In the genomic region with DNA sequence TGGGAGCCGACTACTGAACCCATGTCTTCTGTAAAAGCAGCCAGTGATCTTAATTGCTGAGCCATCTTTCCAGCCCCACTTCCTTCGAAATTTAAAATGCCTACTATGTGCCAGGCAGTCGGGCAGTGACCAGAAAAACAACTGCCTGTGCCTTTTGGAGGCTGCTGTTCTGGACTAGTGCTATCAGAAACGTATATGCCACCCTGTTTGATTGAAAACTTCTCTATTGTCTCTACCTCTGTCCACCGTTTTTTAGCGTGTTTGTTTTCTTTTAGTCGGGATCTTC, we compare ENCODE assay signal across 8 mouse cellular contexts. TPM values are rescaled to one million over a fixed set of nuclear protein-coding genes. Genes with fewer than 3 reads are reported as not detected.
A peak's percentile ranks its signal among the peaks of the same experiment; 100 is the strongest.
DNase-seq lines count a peak whose midpoint lies in the region; ATAC-seq and TF ChIP-seq lines count a peak whose summit lies in the region.

No protein-coding gene starts in this region.

- TF ChIP-seq POLR2A in cortical plate, adult 2 months (IDR thresholded peaks at IDR 0.05; ENCODE audit: extremely low read depth, insufficient read depth, low read length) = no peak

- DNase-seq in kidney, postnatal 4 days = no peak
- no peak for DNase-seq in hindbrain, embryonic 14.5 days (ENCODE audit: low spot score)
- no peak for DNase-seq in midbrain, embryonic 14.5 days
- DNase-seq in spleen, adult 18-20 months = no peak
- DNase-seq in kidney, adult 9 months = no peak
- DNase-seq in left cerebral cortex, postnatal 36 days (ENCODE audit: low spot score in 2 of 2) = no peak

- H3K4me1 ChIP-seq in kidney, embryonic 16.5 days (ENCODE audit: insufficient read depth, low read length) = peaks cover 23% of the 10 kb centered on the region
- peaks cover 5% of the 10 kb centered on the region; the same call in 1 of the 2 replicates for H3K4me1 ChIP-seq in cortical plate, adult 2 months (ENCODE audit: control insufficient read depth, insufficient read depth, low read length)
- peaks cover 32% of the 10 kb centered on the region for H3K4me1 ChIP-seq in hindbrain, embryonic 14.5 days (replicated peaks; ENCODE audit: control insufficient read depth, insufficient read depth, low read length)
- H3K4me1 ChIP-seq in midbrain, embryonic 14.5 days (ENCODE audit: control insufficient read depth, insufficient read depth, low read length) = peaks cover 27% of the 10 kb centered on the region

- no peak for TF ChIP-seq CTCF in cortical plate, adult 2 months (IDR thresholded peaks at IDR 0.05; ENCODE audit: extremely low read depth, insufficient read depth, low read length)

- intact Hi-C loops in left cerebral cortex, postnatal 36 days (cut with DNase I) = loop anchor here (5.0 kb wide), 1 partner anchor 88 kb away; a partner anchor contains a TSS

- 27% methylated on average over 7 of the region's 7 CpGs for WGBS in kidney, embryonic 16.5 days
- WGBS in hindbrain, embryonic 14.5 days = 49% methylated on average over 7 of the region's 7 CpGs
- WGBS in midbrain, embryonic 14.5 days = 49% methylated on average over 7 of the region's 7 CpGs

- H3K9me3 ChIP-seq in kidney, embryonic 16.5 days (ENCODE audit: low read length) = no peaks in the 10 kb centered on the region
- no peaks in the 10 kb centered on the region for H3K9me3 ChIP-seq in hindbrain, embryonic 14.5 days (ENCODE audit: control insufficient read depth, low read length)
- H3K9me3 ChIP-seq in midbrain, embryonic 14.5 days (ENCODE audit: control insufficient read depth, low read length) = no peaks in the 10 kb centered on the region

- H3K36me3 ChIP-seq in kidney, embryonic 16.5 days (ENCODE audit: insufficient read depth, low read length) = peaks cover 29% of the 10 kb centered on the region
- H3K36me3 ChIP-seq in hindbrain, embryonic 14.5 days (replicated peaks; ENCODE audit: control insufficient read depth, insufficient read depth) = peaks cover 47% of the 10 kb centered on the region
- H3K36me3 ChIP-seq in midbrain, embryonic 14.5 days (ENCODE audit: control insufficient read depth, insufficient read depth, low read length) = peaks cover 41% of the 10 kb centered on the region

- H3K4me3 ChIP-seq in kidney, embryonic 16.5 days (ENCODE audit: low read length) = peak overlapping the region; percentile 94
- H3K4me3 ChIP-seq in cortical plate, adult 2 months (ENCODE audit: insufficient read depth, low read length) = peak overlapping the region; percentile 98
- H3K4me3 ChIP-seq in hindbrain, embryonic 14.5 days (replicated peaks; ENCODE audit: low read length) = peak overlapping the region; percentile 91
- H3K4me3 ChIP-seq in midbrain, embryonic 14.5 days (replicated peaks; ENCODE audit: low read depth, low read length) = peak overlapping the region; percentile 99

- no peak for ATAC-seq in kidney, embryonic 16.5 days (ENCODE audit: low FRiP score, low TSS enrichment)
- no peak for ATAC-seq in hindbrain, embryonic 14.5 days (ENCODE audit: low FRiP score)
- ATAC-seq in midbrain, embryonic 14.5 days (ENCODE audit: low FRiP score, low TSS enrichment) = no peak

- peak overlapping the region; percentile 99 for H3K9ac ChIP-seq in kidney, embryonic 16.5 days (replicated peaks; ENCODE audit: low read length)
- H3K9ac ChIP-seq in hindbrain, embryonic 14.5 days = peak overlapping the region; percentile 95
- H3K9ac ChIP-seq in midbrain, embryonic 14.5 days (replicated peaks; ENCODE audit: low read length) = peak overlapping the region; percentile 99

- peak overlapping the region; percentile 76 for H3K4me2 ChIP-seq in kidney, embryonic 16.5 days (replicated peaks; ENCODE audit: low read depth, low read length)
- H3K4me2 ChIP-seq in hindbrain, embryonic 14.5 days (replicated peaks) = peak overlapping the region; percentile 70
- H3K4me2 ChIP-seq in midbrain, embryonic 14.5 days (ENCODE audit: low read length) = peak overlapping the region; percentile 75

- H3K27ac ChIP-seq in kidney, embryonic 16.5 days (ENCODE audit: low read length) = peak overlapping the region; percentile 79; the same call in 1 of the 2 replicates
- no peak overlapping the region for H3K27ac ChIP-seq in cortical plate, adult 2 months (ENCODE audit: insufficient read depth, low read length)
- H3K27ac ChIP-seq in hindbrain, embryonic 14.5 days = peak overlapping the region; percentile 79; the same call in 1 of the 2 replicates
- H3K27ac ChIP-seq in midbrain, embryonic 14.5 days (replicated peaks; ENCODE audit: low read depth, low read length) = peak overlapping the region; percentile 87

- no peaks in the 10 kb centered on the region for H3K27me3 ChIP-seq in kidney, embryonic 16.5 days (ENCODE audit: insufficient read depth, low read length)
- H3K27me3 ChIP-seq in hindbrain, embryonic 14.5 days (ENCODE audit: control insufficient read depth, insufficient read depth, low read length) = no peaks in the 10 kb centered on the region
- no peaks in the 10 kb centered on the region for H3K27me3 ChIP-seq in midbrain, embryonic 14.5 days (ENCODE audit: control insufficient read depth, insufficient read depth, low read length)

RNA-seq across cellular contexts. Expression of a gene that starts 0.5 kb away (rescaled TPM):
- polyA plus RNA-seq in kidney, embryonic 16.5 days (2015; fragmentation: Nextera tagmentation; extraction: Ambion mirVana) = 231 and 245 TPM in 2 replicates
- 35.1 and 35.6 TPM in 2 replicates for polyA plus RNA-seq in cortical plate, adult 2 months (2012; rRNA removed)
- 114 and 134 TPM in 2 replicates for polyA plus RNA-seq in hindbrain, embryonic 14.5 days (2014; fragmentation: Nextera tagmentation; extraction: Ambion mirVana)
- 89.3 and 157 TPM in 2 replicates for polyA plus RNA-seq in midbrain, embryonic 14.5 days (2014; fragmentation: Nextera tagmentation; extraction: Ambion mirVana)
- 10 to 100 TPM; 67.1 to 79.3 TPM for total RNA-seq in left cerebral cortex, postnatal 36 days (2021)

RNA-seq across cellular contexts. Expression of a gene that starts 0.7 kb away (rescaled TPM):
- 15.5 and 20.6 TPM in 2 replicates for polyA plus RNA-seq in kidney, embryonic 16.5 days (2015; fragmentation: Nextera tagmentation; extraction: Ambion mirVana)
- 16.1 and 16.4 TPM in 2 replicates for polyA plus RNA-seq in cortical plate, adult 2 months (2012; rRNA removed)
- polyA plus RNA-seq in hindbrain, embryonic 14.5 days (2014; fragmentation: Nextera tagmentation; extraction: Ambion mirVana) = 15.6 and 16.8 TPM in 2 replicates
- 17.0 and 18.4 TPM in 2 replicates for polyA plus RNA-seq in midbrain, embryonic 14.5 days (2014; fragmentation: Nextera tagmentation; extraction: Ambion mirVana)
- 10 to 100 TPM; 14.7 to 32.5 TPM for total RNA-seq in left cerebral cortex, postnatal 36 days (2021)

RNA-seq across cellular contexts. Expression of a gene that starts 50.0 kb away (rescaled TPM):
- polyA plus RNA-seq in kidney, embryonic 16.5 days (2015; fragmentation: Nextera tagmentation; extraction: Ambion mirVana) = 76.8 and 86.1 TPM in 2 replicates
- polyA plus RNA-seq in cortical plate, adult 2 months (2012; rRNA removed) = 92.9 and 111 TPM in 2 replicates
- 49.1 and 51.8 TPM in 2 replicates for polyA plus RNA-seq in hindbrain, embryonic 14.5 days (2014; fragmentation: Nextera tagmentation; extraction: Ambion mirVana)
- 45.1 and 47.2 TPM in 2 replicates for polyA plus RNA-seq in midbrain, embryonic 14.5 days (2014; fragmentation: Nextera tagmentation; extraction: Ambion mirVana)
- 10 to 100 TPM; 58.9 to 75.6 TPM for total RNA-seq in left cerebral cortex, postnatal 36 days (2021)
